Mouse (Mus musculus) stomach, postnatal 0 days (tissue): ENCODE data around the gene Ormdl1. TPM values are rescaled to one million over a fixed set of nuclear protein-coding genes. Genes with fewer than 3 reads are reported as not detected.
A peak's percentile ranks its signal among the peaks of the same experiment; 100 is the strongest.
"Not testable (repeated sequence)": the region's sequence is repeated elsewhere in the genome, so short reads cannot be mapped to it uniquely, and the experiment has no call there.

Experiments used
- ATAC-seq: fragments of 200-750 bp; cut with Nextera tagmentation; 2 replicates; pipeline ENCODE4 v1.8.0; 2017; ENCODE audit not compliant: low FRiP score, low TSS enrichment
- DNase-seq: peaks from one replicate; pipeline ENCODE4 v3.0.0-alpha.2; 2016; ENCODE audit warnings: low spot score
- H3K27ac ChIP-seq: fragments of 300-500 bp; sonication (generic); replicated peaks from 2 replicates; pipeline ENCODE4 v1.5.1; 2014; ENCODE audit warnings: mild to moderate bottlenecking, control low read depth
- H3K27me3 ChIP-seq: fragments of 300-500 bp; sonication (generic); 2 replicates; pipeline ENCODE4 v1.6.1; 2014; ENCODE audit warnings: low read length; ENCODE audit not compliant: control insufficient read depth, insufficient read depth
- H3K36me3 ChIP-seq: fragments of 300-500 bp; sonication (generic); 2 replicates; pipeline ENCODE4 v1.6.1; 2014; ENCODE audit warnings: low read length, mixed read lengths; ENCODE audit not compliant: control insufficient read depth, insufficient read depth
- H3K4me1 ChIP-seq: fragments of 300-500 bp; sonication (generic); replicated peaks from 2 replicates; pipeline ENCODE4 v1.6.1; 2014; ENCODE audit warnings: antibody characterized with exemption; ENCODE audit not compliant: control insufficient read depth, insufficient read depth
- H3K4me2 ChIP-seq: fragments of 300-500 bp; sonication (generic); replicated peaks from 2 replicates; pipeline ENCODE4 v1.6.1; 2014; ENCODE audit warnings: low read depth, mild to moderate bottlenecking, control low read depth, moderate library complexity
- H3K4me3 ChIP-seq: fragments of 300-500 bp; sonication (generic); 2 replicates; pipeline ENCODE4 v1.5.1; 2014; ENCODE audit warnings: low read depth, low read length, control low read depth
- H3K9ac ChIP-seq: fragments of 300-500 bp; sonication (generic); 2 replicates; pipeline ENCODE4 v1.6.1; 2014; ENCODE audit warnings: mild to moderate bottlenecking, low read length, control low read depth, mixed read lengths
- H3K9me3 ChIP-seq: fragments of 300-500 bp; sonication (generic); 2 replicates; pipeline ENCODE4 v1.6.1; 2016; ENCODE audit warnings: low read length; ENCODE audit not compliant: control insufficient read depth
- CTCF ChIP-seq: IDR thresholded peaks from 2 replicates; pipeline ENCODE4 v1.5.1; 2016; ENCODE audit warnings: antibody characterized with exemption, low read depth, mild to moderate bottlenecking, moderate library complexity
- EP300 ChIP-seq: optimal IDR thresholded peaks from 2 replicates; pipeline ENCODE3; 2016; ENCODE audit warnings: antibody characterized with exemption
- WGBS: fragments of 180-500 bp; shearing (Covaris S2); extraction: QIAGEN DNeasy Blood & Tissue Kit; methylation state at CpG from one replicate; pipeline ENCODE4 v1.1.7; 2014; 5-methylcytosine and 5-hydroxymethylcytosine counted together
- polyA plus RNA-seq: library from polyadenylated mRNA; unstranded; fragments of >200 nt; fragmentation: Nextera tagmentation; extraction: Ambion mirVana; gene quantifications from 2 replicates; pipeline ENCODE4 v1.2.1, GENCODE M21; 2015

Ormdl1 gene
- polyA plus RNA-seq, 1 experiment from 2014 or later, result 29.6 TPM

DNA sequence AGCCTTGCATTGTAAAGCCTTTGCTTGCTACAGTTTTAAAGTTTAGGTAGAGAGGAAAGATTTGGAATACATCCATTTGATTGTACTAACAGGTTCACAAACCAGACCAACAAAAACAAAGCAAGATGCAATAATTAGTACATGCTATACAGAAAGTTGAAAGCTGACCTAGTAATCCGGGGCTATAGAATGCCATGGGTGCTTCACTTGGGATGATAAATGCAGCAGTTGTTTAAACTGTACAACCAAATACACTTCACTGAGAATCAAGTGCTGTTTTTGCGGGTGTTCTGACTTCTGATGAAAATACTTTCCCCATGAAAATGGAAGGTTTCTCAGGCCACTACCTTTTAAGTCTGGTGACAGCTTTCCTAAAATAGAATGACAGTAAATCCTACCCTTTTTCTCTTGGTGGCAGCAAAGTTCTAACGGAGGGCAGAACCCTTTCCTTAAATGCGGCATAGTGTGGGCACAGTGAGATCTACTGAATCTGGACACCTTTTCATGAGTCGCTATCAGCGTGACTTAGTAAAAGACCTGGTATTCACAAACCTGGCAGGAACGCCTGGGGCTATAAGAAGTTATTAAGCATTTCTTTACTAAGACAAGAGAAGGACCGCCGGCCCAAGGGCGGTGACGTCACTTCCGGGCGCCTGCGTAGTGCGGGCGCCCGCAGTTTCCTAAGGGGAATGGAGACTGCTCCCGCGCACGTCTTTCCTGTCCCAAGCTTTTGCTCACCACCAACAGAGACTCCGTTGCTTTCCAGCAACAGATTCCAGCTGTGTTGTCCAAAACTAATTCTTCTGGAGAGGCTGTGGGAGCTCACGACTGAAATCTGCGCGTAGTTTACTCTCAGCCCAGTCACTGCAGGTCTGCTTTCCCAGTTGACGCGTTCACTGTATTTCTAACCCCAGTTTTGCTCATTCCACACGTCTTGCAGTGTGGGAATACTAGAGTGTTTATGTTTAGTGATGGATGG is 16.4 kb downstream of the Ormdl1 start, which contains the start of gene Osgepl1:
Gene Osgepl1, plus strand, starts transcription at position 636 of the 979 bp plus-strand sequence.
- DNase-seq (peak; percentile 87), ATAC-seq (peak; percentile 97)
- no peaks in the 10 kb centered on the region for H3K9me3 ChIP-seq
- peak within 1 kb of the TSS; percentile 75 for H3K4me2 ChIP-seq
- no peaks in the 10 kb centered on the region for H3K36me3 ChIP-seq
- H3K9ac ChIP-seq, result peak within 1 kb of the TSS; percentile 79
- peak within 1 kb of the TSS; percentile 66 for H3K4me3 ChIP-seq
- H3K27me3 ChIP-seq, result no peaks in the 10 kb centered on the region
- H3K4me1 ChIP-seq, result 0 out of 2 replicates have a peak, but pooled peaks cover 2% of the 10 kb centered on the region
- H3K27ac ChIP-seq, result peak within 1 kb of the TSS; percentile 86
- TF ChIP-seq CTCF (peak; percentile 52), EP300 (no peak)
- 1% methylated on average over 27 of the region's 27 CpGs for WGBS

DNA sequence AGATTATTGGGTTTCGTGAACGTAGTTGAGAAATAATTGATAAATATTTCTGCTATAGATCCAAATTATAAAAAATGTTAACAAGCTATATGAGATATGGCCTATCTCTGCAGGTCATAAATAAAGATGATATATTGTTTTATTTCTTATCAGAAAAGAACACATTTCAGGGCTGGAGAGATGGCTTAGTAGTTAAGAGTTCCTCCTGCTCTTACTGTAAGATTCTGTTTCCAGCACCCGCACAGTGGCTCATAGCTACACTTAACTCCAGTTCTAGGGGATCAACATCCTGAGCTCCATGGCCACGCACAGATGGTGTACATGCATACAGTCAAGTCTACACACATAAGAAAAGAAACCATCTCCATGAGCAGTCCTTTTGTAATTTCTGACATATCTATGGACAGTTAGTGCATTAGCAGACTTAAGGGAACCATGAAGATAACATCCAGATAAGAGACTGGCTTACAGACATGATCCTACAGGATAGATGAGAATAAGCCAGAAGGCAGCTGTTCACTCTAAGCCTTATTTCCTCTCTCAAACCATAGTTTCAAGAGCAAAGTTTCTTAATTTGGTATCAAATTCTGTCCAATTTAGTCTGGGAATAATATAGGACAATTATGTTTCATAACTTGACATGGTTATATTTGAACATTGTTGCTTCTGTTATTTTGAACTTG is 24.9 kb downstream of the Ormdl1 start:
- Histone ChIP-seq H3K4me2 (no peak overlapping the region), H3K27me3 (no peaks in the 10 kb centered on the region), H3K9ac (no peak overlapping the region), H3K36me3 (no peaks in the 10 kb centered on the region), H3K27ac (no peak overlapping the region), H3K4me3 (no peak overlapping the region), H3K9me3 (no peaks in the 10 kb centered on the region), H3K4me1 (no peaks in the 10 kb centered on the region)
- no peak for ATAC-seq
- TF ChIP-seq EP300 (no peak), CTCF (no peak)
- 96% methylated on average over 4 of the region's 4 CpGs for WGBS
- no peak for DNase-seq

DNA sequence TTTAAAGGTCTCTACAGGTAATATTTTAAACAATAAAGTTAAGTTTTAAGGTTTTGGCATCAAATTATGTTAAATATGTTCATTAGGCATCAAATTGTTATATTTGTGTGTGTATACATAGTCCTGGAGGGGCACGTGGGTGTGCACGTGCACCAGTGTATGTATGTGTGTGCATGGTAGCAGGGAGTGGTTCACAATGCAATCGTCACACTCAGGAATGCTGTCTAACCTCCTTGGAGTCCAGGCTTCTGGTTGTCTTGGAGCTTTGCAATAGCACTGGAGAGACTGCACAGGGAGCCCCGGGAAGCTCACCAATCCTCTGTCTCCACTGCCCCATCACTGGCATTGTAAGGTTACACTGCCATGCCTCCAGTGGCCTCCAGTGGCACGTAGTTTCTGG is 26.4 kb downstream of the Ormdl1 start:
- H3K4me1 ChIP-seq, result no peaks in the 10 kb centered on the region
- 80% methylated on average over 5 of the region's 5 CpGs for WGBS
- TF ChIP-seq CTCF (no peak), EP300 (no peak)
- H3K27me3 ChIP-seq, result no peaks in the 10 kb centered on the region
- no peak overlapping the region for H3K4me3 ChIP-seq
- no peaks in the 10 kb centered on the region for H3K36me3 ChIP-seq
- no peak overlapping the region for H3K4me2 ChIP-seq
- ATAC-seq (peak; percentile 74; the same call in 1 of the 2 replicates), DNase-seq (peak; percentile 25)
- 0 out of 2 replicates have a peak overlapping the region, but pooled peaks have one; percentile 1 for H3K9ac ChIP-seq
- no peaks in the 10 kb centered on the region for H3K9me3 ChIP-seq
- no peak overlapping the region for H3K27ac ChIP-seq

DNA sequence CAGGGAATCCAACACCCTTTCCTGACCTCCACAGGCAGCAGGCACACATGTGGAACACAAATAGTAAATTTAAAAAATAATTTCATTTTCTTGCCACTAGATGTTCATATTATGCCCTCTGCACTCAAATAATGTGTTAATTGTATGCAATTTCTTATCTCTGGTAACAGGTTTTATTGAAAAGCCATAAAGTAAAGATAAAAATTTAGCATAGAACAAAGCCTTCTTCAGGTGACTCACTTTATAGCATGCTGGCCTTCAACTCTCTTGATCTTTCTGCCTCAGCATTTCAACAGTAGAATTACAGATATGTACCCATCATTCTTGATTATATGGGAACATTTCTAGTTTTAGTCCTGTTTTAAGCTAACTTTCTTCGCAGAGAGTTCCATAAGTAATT is 27.4 kb downstream of the Ormdl1 start:
- H3K4me1 ChIP-seq, result no peaks in the 10 kb centered on the region
- 98% methylated on average over 1 of the region's 1 CpGs for WGBS
- no peaks in the 10 kb centered on the region for H3K9me3 ChIP-seq
- TF ChIP-seq CTCF (no peak), EP300 (no peak)
- H3K27ac ChIP-seq, result no peak overlapping the region
- H3K9ac ChIP-seq, result no peak overlapping the region
- H3K4me3 ChIP-seq, result no peak overlapping the region
- no peak for ATAC-seq
- DNase-seq, result no peak
- no peaks in the 10 kb centered on the region for H3K27me3 ChIP-seq
- no peak overlapping the region for H3K4me2 ChIP-seq
- no peaks in the 10 kb centered on the region for H3K36me3 ChIP-seq

DNA sequence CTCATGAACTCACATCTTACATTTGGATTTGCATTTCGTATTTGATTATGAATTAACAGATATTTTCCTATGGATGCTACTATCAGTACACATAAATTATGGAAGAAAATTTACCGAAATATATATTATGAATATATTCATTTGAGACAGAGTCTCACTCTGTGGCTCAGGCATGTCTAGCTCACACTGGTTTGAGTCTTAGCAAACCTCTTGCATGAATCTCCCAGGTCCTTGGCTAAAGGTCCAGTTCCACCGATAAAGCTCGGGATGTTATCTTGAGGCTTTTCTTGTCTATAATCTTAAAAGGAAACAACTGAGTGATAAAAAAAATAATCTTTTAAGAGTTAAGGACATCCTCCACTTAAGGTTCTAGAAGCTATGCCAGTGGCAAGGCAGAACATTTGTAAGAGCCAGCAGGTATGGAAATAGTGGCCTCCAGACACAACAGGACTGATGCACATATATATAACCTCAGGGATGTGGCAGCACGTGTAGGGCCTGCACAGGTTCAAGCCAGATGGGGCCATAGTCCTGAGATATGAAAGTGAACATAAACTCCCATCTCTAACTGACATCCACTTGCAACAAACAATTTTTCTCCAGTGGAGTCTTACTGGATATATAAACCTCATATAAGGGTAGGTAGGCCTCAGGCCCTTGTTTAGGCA is 28.1 kb downstream of the Ormdl1 start:
- WGBS, result 91% methylated on average over 5 of the region's 5 CpGs
- no peak for ATAC-seq

DNA sequence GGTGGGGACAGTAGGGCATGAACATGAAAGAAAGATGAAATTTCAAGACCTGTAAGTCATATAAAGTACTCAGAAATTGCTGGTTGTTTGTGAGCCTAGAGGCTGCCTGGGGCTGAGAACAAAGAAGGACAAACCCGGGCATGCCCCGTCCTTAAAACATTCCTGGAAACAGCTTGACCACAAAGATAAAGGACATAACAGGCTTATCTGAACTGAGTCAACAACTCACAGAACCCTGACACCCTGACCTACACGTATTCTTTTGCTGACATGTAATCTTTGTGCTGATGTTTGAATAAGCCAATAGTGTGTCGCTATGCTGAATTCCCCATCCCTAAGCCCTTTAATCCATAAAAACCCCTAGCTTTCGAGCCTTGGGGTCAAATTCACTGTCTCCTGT is 36.6 kb downstream of the Ormdl1 start:
- WGBS, result 50% methylated on average over 5 of the region's 5 CpGs
- H3K36me3 ChIP-seq, H3K27me3 ChIP-seq, DNase-seq, H3K9ac ChIP-seq, H3K4me3 ChIP-seq, H3K27ac ChIP-seq, H3K4me2 ChIP-seq, H3K4me1 ChIP-seq, H3K9me3 ChIP-seq, ATAC-seq: not testable (repeated sequence)

More for the DNA sequence above, 28.1 kb downstream of the Ormdl1 start:
- Histone ChIP-seq H3K4me3 (no peak overlapping the region), H3K4me1 (no peaks in the 10 kb centered on the region), H3K36me3 (no peaks in the 10 kb centered on the region), H3K9ac (no peak overlapping the region), H3K9me3 (no peaks in the 10 kb centered on the region), H3K27me3 (no peaks in the 10 kb centered on the region), H3K4me2 (no peak overlapping the region), H3K27ac (no peak overlapping the region)
- TF ChIP-seq CTCF, result no peak
- no peak for TF ChIP-seq EP300
- no peak for DNase-seq
